Mouse (Mus musculus) intestine, postnatal 0 days (tissue): Measurements from ENCODE around the gene 1700007K13Rik. TPM values are rescaled to one million over a fixed set of nuclear protein-coding genes. Genes with fewer than 3 reads are reported as not detected.

Experiments
- ATAC-seq: fragments of 200-750 bp; cut with Nextera tagmentation; 2 replicates; pipeline ENCODE4 v1.8.0; 2017; ENCODE audit warnings: mild to moderate bottlenecking, moderate TSS enrichment, moderate library complexity
- H3K27ac ChIP-seq: fragments of 300-500 bp; sonication (generic); 2 replicates; pipeline ENCODE4 v1.5.1; 2014; ENCODE audit warnings: mild to moderate bottlenecking, low read depth, low read length, moderate library complexity
- H3K27me3 ChIP-seq: fragments of 300-500 bp; sonication (generic); replicated peaks from 2 replicates; pipeline ENCODE4 v1.6.1; 2014; ENCODE audit warnings: low read length, mixed read lengths; ENCODE audit not compliant: control insufficient read depth, insufficient read depth
- H3K36me3 ChIP-seq: fragments of 300-500 bp; sonication (generic); 2 replicates; pipeline ENCODE4 v1.6.1; 2014; ENCODE audit warnings: mild to moderate bottlenecking, moderate library complexity; ENCODE audit not compliant: control insufficient read depth, insufficient read depth
- H3K4me1 ChIP-seq: fragments of 300-500 bp; sonication (generic); replicated peaks from 2 replicates; pipeline ENCODE4 v1.6.1; 2014; ENCODE audit warnings: antibody characterized with exemption, low read length, mixed read lengths; ENCODE audit not compliant: control insufficient read depth, insufficient read depth
- H3K4me2 ChIP-seq: fragments of 300-500 bp; sonication (generic); replicated peaks from 2 replicates; pipeline ENCODE4 v1.6.1; 2014; ENCODE audit warnings: low read depth, mild to moderate bottlenecking, moderate library complexity
- H3K4me3 ChIP-seq: fragments of 300-500 bp; sonication (generic); 2 replicates; pipeline ENCODE4 v1.5.1; 2014; ENCODE audit warnings: low read depth, low read length
- H3K9ac ChIP-seq: fragments of 300-500 bp; sonication (generic); 2 replicates; pipeline ENCODE4 v1.6.1; 2014; ENCODE audit warnings: mild to moderate bottlenecking, low read depth, low read length
- H3K9me3 ChIP-seq: fragments of 300-500 bp; sonication (generic); 2 replicates; pipeline ENCODE4 v1.6.1; 2016; ENCODE audit warnings: mixed run types; ENCODE audit not compliant: control insufficient read depth
- CTCF ChIP-seq: sonication (generic); IDR thresholded peaks from 2 replicates; pipeline ENCODE4 v1.5.1; 2016; ENCODE audit warnings: low read depth, mild to moderate bottlenecking, control low read depth, antibody characterized with exemption, moderate library complexity
- WGBS: fragments of 180-500 bp; shearing (Covaris S2); extraction: QIAGEN DNeasy Blood & Tissue Kit; methylation state at CpG from one replicate; pipeline ENCODE4 v1.1.7; 2014; 5-methylcytosine and 5-hydroxymethylcytosine counted together
- polyA plus RNA-seq: library from polyadenylated mRNA; unstranded; fragments of >200 nt; fragmentation: Nextera tagmentation; extraction: Ambion mirVana; gene quantifications from 2 replicates; pipeline ENCODE4 v1.2.1, GENCODE M21; 2015

The 1700007K13Rik gene
- polyA plus RNA-seq, 1 experiment from 2014 or later, result not detected

- Histone ChIP-seq H3K4me2 (no peak overlapping the region), H3K9me3 (no peaks in the 10 kb centered on the region), H3K4me1 (no peaks in the 10 kb centered on the region), H3K9ac (no peak overlapping the region), H3K27ac (no peak overlapping the region), H3K4me3 (no peak overlapping the region), H3K36me3 (no peaks in the 10 kb centered on the region), H3K27me3 (0 out of 2 replicates have a peak, but pooled peaks cover 5% of the 10 kb centered on the region)
- ATAC-seq, result no peak
- no peak for TF ChIP-seq CTCF
- WGBS, result 81% methylated on average over 4 of the region's 4 CpGs
Observed at GRCm38 (mm10) chr2:28445082-28445481, 21.1 kb downstream of the 1700007K13Rik start.

DNA sequence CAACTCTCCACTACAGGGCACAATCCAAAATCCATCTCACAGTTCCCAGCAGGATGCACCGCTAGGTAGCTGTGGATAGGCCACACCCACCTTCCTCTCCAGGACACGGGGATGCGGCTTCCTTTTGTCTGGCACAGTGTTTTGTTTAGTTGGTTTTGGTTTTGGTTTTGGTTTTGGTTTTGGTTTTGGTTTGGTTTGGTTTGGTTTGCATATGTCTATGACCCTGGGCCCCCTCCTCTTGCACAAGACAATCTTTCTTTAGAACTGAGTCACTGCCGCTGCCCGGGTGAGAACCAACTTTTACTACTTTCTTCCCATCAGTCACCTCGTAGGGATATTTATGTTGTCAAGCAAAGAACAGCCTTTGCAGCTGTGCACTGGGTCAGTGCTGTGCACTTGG lies 25.3 kb downstream of the 1700007K13Rik start:
- Histone ChIP-seq H3K4me3 (no peak overlapping the region), H3K27ac (no peak overlapping the region), H3K9ac (no peak overlapping the region), H3K9me3 (no peaks in the 10 kb centered on the region), H3K27me3 (no peaks in the 10 kb centered on the region), H3K4me1 (no peaks in the 10 kb centered on the region), H3K4me2 (no peak overlapping the region), H3K36me3 (no peaks in the 10 kb centered on the region)
- ATAC-seq, result no peak
- TF ChIP-seq CTCF, result no peak
- 55% methylated on average over 6 of the region's 6 CpGs for WGBS

- H3K36me3 ChIP-seq, result no peaks in the 10 kb centered on the region
- no peak overlapping the region for H3K9ac ChIP-seq
- H3K4me1 ChIP-seq, result no peaks in the 10 kb centered on the region
- H3K4me2 ChIP-seq, result no peak overlapping the region
- H3K27me3 ChIP-seq, result no peaks in the 10 kb centered on the region
- no peak overlapping the region for H3K27ac ChIP-seq
- no peak overlapping the region for H3K4me3 ChIP-seq
- no peaks in the 10 kb centered on the region for H3K9me3 ChIP-seq
- 85% methylated on average over 11 of the region's 11 CpGs for WGBS
- TF ChIP-seq CTCF, result no peak
- no peak for ATAC-seq
Observed at GRCm38 (mm10) chr2:28435401-28435800, 30.7 kb downstream of the 1700007K13Rik start.

- no peaks in the 10 kb centered on the region for H3K9me3 ChIP-seq
- no peaks in the 10 kb centered on the region for H3K4me1 ChIP-seq
- H3K9ac ChIP-seq, result no peak overlapping the region
- 0% methylated on average over 1 of the region's 2 CpGs for WGBS
- no peak overlapping the region for H3K4me3 ChIP-seq
- ATAC-seq, result no peak
- H3K27me3 ChIP-seq, result no peaks in the 10 kb centered on the region
- no peak overlapping the region for H3K27ac ChIP-seq
- TF ChIP-seq CTCF, result no peak
- H3K4me2 ChIP-seq, result no peak overlapping the region
- no peaks in the 10 kb centered on the region for H3K36me3 ChIP-seq
Observed at GRCm38 (mm10) chr2:28433512-28433911, 32.6 kb downstream of the 1700007K13Rik start.

GRCm38 (mm10) chr2:28432811-28433210 lies 33.3 kb downstream of the 1700007K13Rik start:
- Histone ChIP-seq H3K9ac (no peak overlapping the region), H3K4me2 (no peak overlapping the region), H3K36me3 (no peaks in the 10 kb centered on the region), H3K27me3 (no peaks in the 10 kb centered on the region), H3K4me1 (no peaks in the 10 kb centered on the region), H3K9me3 (no peaks in the 10 kb centered on the region), H3K27ac (no peak overlapping the region), H3K4me3 (no peak overlapping the region)
- no peak for TF ChIP-seq CTCF
- ATAC-seq, result no peak
- WGBS, result 0% methylated on average over 1 of the region's 1 CpGs

- no peak for TF ChIP-seq CTCF
- Histone ChIP-seq H3K4me2 (no peak overlapping the region), H3K36me3 (no peaks in the 10 kb centered on the region), H3K4me3 (no peak overlapping the region), H3K9ac (no peak overlapping the region), H3K27ac (no peak overlapping the region), H3K9me3 (no peaks in the 10 kb centered on the region), H3K4me1 (no peaks in the 10 kb centered on the region), H3K27me3 (no peaks in the 10 kb centered on the region)
- ATAC-seq, result no peak
- WGBS, result 33% methylated on average over 6 of the region's 6 CpGs
Observed at GRCm38 (mm10) chr2:28430846-28431245, 35.3 kb downstream of the 1700007K13Rik start.

DNA sequence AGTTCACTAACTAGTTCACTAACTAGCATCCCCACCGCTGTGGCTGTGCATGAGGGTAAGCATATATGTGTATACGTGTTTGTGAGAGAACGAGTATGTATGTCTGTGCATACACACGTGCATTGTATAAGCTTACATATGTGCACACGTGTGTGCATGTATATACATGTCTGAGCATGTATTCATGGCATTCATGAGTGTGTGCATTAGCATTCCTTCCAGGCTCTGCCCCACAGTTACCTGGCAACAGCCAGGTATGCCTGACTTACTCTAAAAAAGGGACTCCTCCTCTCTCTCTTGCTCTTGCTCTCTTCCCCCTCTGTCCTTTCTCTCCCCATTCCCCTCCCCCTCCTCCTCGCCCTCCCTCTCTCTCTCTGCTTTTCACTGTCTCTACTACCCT lies 38.9 kb downstream of the 1700007K13Rik start:
- H3K27ac ChIP-seq, result no peak overlapping the region
- no peaks in the 10 kb centered on the region for H3K4me1 ChIP-seq
- ATAC-seq, result no peak
- no peaks in the 10 kb centered on the region for H3K36me3 ChIP-seq
- no peak overlapping the region for H3K4me2 ChIP-seq
- WGBS, result 87% methylated on average over 6 of the region's 6 CpGs
- H3K9ac ChIP-seq, result no peak overlapping the region
- H3K9me3 ChIP-seq, result no peaks in the 10 kb centered on the region
- no peak overlapping the region for H3K4me3 ChIP-seq
- no peaks in the 10 kb centered on the region for H3K27me3 ChIP-seq
- no peak for TF ChIP-seq CTCF
